Mouse (Mus musculus) lung, postnatal 0 days (tissue): ENCODE results near the gene Padi6. TPM values are rescaled to one million over a fixed set of nuclear protein-coding genes. Genes with fewer than 3 reads are reported as not detected.
A peak's percentile ranks its signal among the peaks of the same experiment; 100 is the strongest.

Experiments used
- ATAC-seq: fragments of 200-750 bp; cut with Nextera tagmentation; 2 replicates; pipeline ENCODE4 v1.8.0; 2017; ENCODE audit warnings: moderate library complexity
- DNase-seq: peaks from one replicate; pipeline ENCODE4 v3.0.0-alpha.2; 2016; ENCODE audit warnings: low spot score
- H3K27ac ChIP-seq: fragments of 300-500 bp; sonication (generic); 2 replicates; pipeline ENCODE4 v1.5.1; 2014; ENCODE audit warnings: antibody characterized with exemption, mild to moderate bottlenecking, low read length, mixed read lengths
- H3K27me3 ChIP-seq: fragments of 300-500 bp; sonication (generic); replicated peaks from 2 replicates; pipeline ENCODE4 v1.6.1; 2014; ENCODE audit warnings: low read length, mixed read lengths; ENCODE audit not compliant: insufficient read depth
- H3K36me3 ChIP-seq: fragments of 300-500 bp; sonication (generic); 2 replicates; pipeline ENCODE4 v1.6.1; 2014; ENCODE audit warnings: low read length, mixed read lengths; ENCODE audit not compliant: insufficient read depth
- H3K4me1 ChIP-seq: fragments of 300-500 bp; sonication (generic); 2 replicates; pipeline ENCODE4 v1.6.1; 2014; ENCODE audit warnings: antibody characterized with exemption, low read depth, low read length, mixed read lengths; ENCODE audit not compliant: insufficient read depth
- H3K4me2 ChIP-seq: fragments of 300-500 bp; sonication (generic); replicated peaks from 2 replicates; pipeline ENCODE4 v1.6.1; 2014; ENCODE audit warnings: low read depth, mild to moderate bottlenecking, low read length, moderate library complexity, mixed read lengths
- H3K4me3 ChIP-seq: fragments of 300-500 bp; sonication (generic); 2 replicates; pipeline ENCODE4 v1.5.1; 2014; ENCODE audit warnings: low read depth, low read length
- H3K9ac ChIP-seq: fragments of 300-500 bp; sonication (generic); replicated peaks from 2 replicates; pipeline ENCODE4 v1.6.1; 2014; ENCODE audit warnings: low read depth, mild to moderate bottlenecking
- H3K9me3 ChIP-seq: fragments of 300-500 bp; sonication (generic); 2 replicates; pipeline ENCODE4 v1.6.1; 2016; ENCODE audit warnings: low read length, mixed read lengths
- CTCF ChIP-seq: IDR thresholded peaks from 2 replicates; pipeline ENCODE4 v1.5.1; 2016; ENCODE audit warnings: antibody characterized with exemption, mild to moderate bottlenecking
- EP300 ChIP-seq: IDR thresholded peaks from 2 replicates; pipeline ENCODE4 v1.6.1; 2016; ENCODE audit warnings: antibody characterized with exemption, mild to moderate bottlenecking, control low read depth
- WGBS: fragments of 180-500 bp; shearing (Covaris S2); extraction: QIAGEN DNeasy Blood & Tissue Kit; methylation state at CpG from one replicate; pipeline ENCODE4 v1.1.7; 2014; 5-methylcytosine and 5-hydroxymethylcytosine counted together
- polyA plus RNA-seq: library from polyadenylated mRNA; unstranded; fragments of >200 nt; fragmentation: Nextera tagmentation; extraction: Ambion mirVana; gene quantifications from 2 replicates; pipeline ENCODE4 v1.2.1, GENCODE M21; 2015

Padi6 gene
- polyA plus RNA-seq, 1 experiment from 2014 or later = not detected

- peaks cover 36% of the 10 kb centered on the region for H3K36me3 ChIP-seq
- no peaks in the 10 kb centered on the region for H3K9me3 ChIP-seq
- 28% methylated on average over 29 of the region's 29 CpGs for WGBS
- TF ChIP-seq CTCF = peak; percentile 98
- no peak for TF ChIP-seq EP300
- H3K27ac ChIP-seq = peak overlapping the region; percentile 59
- H3K4me3 ChIP-seq = no peak overlapping the region
- no peaks in the 10 kb centered on the region for H3K27me3 ChIP-seq
- no peak overlapping the region for H3K9ac ChIP-seq
- peaks cover 5% of the 10 kb centered on the region; the same call in 1 of the 2 replicates for H3K4me1 ChIP-seq
- H3K4me2 ChIP-seq = no peak overlapping the region
- ATAC-seq (peak; percentile 91), DNase-seq (peak; percentile 97)
Measured at GRCm38 (mm10) chr4:140713480-140714365, 28.7 kb downstream of the Padi6 start.

GRCm38 (mm10) chr4:140711360-140711759 is 31.1 kb downstream of the Padi6 start:
- Histone ChIP-seq H3K9ac (no peak overlapping the region), H3K27ac (no peak overlapping the region), H3K27me3 (no peaks in the 10 kb centered on the region), H3K9me3 (no peaks in the 10 kb centered on the region), H3K4me3 (no peak overlapping the region), H3K4me1 (peaks cover 10% of the 10 kb centered on the region; the same call in 1 of the 2 replicates), H3K4me2 (no peak overlapping the region), H3K36me3 (peaks cover 28% of the 10 kb centered on the region; the same call in 1 of the 2 replicates)
- ATAC-seq (no peak), DNase-seq (no peak)
- 64% methylated on average over 5 of the region's 5 CpGs for WGBS
- TF ChIP-seq CTCF (no peak), EP300 (no peak)

DNA sequence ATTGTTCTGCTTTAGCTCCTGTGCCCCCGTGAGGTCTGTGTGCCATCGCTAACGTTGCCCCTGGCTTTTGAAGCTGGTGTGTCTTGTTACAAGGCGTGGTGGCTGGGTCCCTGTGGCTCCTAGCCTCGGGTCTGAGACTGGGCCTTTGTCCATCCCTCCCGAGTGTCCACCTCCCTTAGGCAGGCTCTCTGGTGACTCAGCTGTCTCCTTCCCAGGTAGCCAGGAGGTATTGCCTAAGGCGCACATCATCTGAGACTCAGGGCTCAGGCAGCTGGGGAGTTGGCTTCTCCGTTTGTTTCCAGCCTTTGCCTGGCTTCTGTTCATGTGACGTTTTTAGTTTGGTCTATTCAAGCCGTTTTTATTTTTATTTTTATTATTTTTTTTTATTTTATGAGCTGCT is 31.7 kb downstream of the Padi6 start:
- peaks cover 10% of the 10 kb centered on the region; the same call in 1 of the 2 replicates for H3K4me1 ChIP-seq
- ATAC-seq = no peak
- no peak overlapping the region for H3K4me3 ChIP-seq
- TF ChIP-seq CTCF = no peak
- TF ChIP-seq EP300 = no peak
- no peak for DNase-seq
- no peaks in the 10 kb centered on the region for H3K9me3 ChIP-seq
- WGBS = 81% methylated on average over 10 of the region's 10 CpGs
- H3K27me3 ChIP-seq = no peaks in the 10 kb centered on the region
- no peak overlapping the region for H3K27ac ChIP-seq
- H3K36me3 ChIP-seq = peaks cover 23% of the 10 kb centered on the region; the same call in 1 of the 2 replicates
- no peak overlapping the region for H3K4me2 ChIP-seq
- H3K9ac ChIP-seq = no peak overlapping the region

DNA sequence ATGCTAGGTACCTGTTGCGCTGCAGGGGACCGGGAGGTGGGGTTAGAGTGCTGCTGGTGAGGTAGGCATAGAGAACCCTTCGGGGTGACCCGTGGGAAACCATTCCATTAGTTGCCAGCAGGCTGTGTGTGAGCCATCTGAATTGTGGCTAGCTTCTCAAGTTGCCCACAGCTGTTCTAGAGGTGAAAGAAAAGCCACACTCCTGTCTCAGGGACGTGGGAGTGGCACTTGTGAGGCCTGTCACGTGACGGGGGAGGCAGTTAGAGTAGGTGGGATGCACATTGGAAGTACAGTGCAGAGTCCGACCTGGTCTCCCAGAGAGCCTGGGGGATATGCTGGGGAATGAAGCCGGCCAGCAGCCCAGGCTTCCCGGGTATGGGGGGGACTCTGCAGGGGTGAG is 32.8 kb downstream of the Padi6 start:
- TF ChIP-seq CTCF (0 out of 2 replicates have a peak, but pooled peaks have one; percentile 7), EP300 (no peak)
- Histone ChIP-seq H3K27me3 (no peaks in the 10 kb centered on the region), H3K9me3 (no peaks in the 10 kb centered on the region), H3K4me2 (no peak overlapping the region), H3K36me3 (0 out of 2 replicates have a peak, but pooled peaks cover 15% of the 10 kb centered on the region), H3K27ac (no peak overlapping the region), H3K9ac (no peak overlapping the region), H3K4me1 (peaks cover 10% of the 10 kb centered on the region; the same call in 1 of the 2 replicates), H3K4me3 (no peak overlapping the region)
- 81% methylated on average over 10 of the region's 10 CpGs for whole genome bisulfite sequencing
- ATAC-seq (no peak), DNase-seq (no peak)

DNA sequence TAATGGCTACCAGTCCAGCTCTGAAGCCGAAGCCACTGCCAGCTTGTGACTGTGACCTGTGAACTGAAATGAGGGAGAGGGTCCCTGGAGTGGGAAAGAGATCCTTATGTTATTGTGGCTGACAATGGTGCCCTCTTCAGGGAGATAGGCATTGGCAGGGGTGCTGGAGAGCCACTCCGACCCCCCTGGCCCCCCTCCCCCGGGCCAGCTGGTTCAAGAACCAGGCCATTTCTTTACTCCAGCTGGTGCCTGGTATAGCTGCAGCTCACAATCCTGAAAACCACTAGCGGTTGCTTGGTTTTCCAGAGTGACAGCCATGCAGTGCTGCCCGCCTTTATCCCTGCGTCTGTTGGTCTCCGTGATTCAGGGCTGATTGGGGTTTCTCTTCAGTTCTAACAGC is 33.3 kb downstream of the Padi6 start:
- no peaks in the 10 kb centered on the region for H3K27me3 ChIP-seq
- H3K4me2 ChIP-seq = no peak overlapping the region
- no peaks in the 10 kb centered on the region for H3K9me3 ChIP-seq
- H3K27ac ChIP-seq = no peak overlapping the region
- TF ChIP-seq CTCF = no peak
- no peak for TF ChIP-seq EP300
- DNase-seq = no peak
- ATAC-seq = no peak
- H3K4me1 ChIP-seq = peaks cover 7% of the 10 kb centered on the region; the same call in 1 of the 2 replicates
- H3K9ac ChIP-seq = no peak overlapping the region
- H3K4me3 ChIP-seq = no peak overlapping the region
- H3K36me3 ChIP-seq = 0 out of 2 replicates have a peak, but pooled peaks cover 15% of the 10 kb centered on the region
- 75% methylated on average over 7 of the region's 7 CpGs for WGBS

- Histone ChIP-seq H3K4me3 (no peak overlapping the region), H3K27ac (no peak overlapping the region; the same call in 1 of the 2 replicates), H3K4me1 (peaks cover 7% of the 10 kb centered on the region; the same call in 1 of the 2 replicates), H3K36me3 (0 out of 2 replicates have a peak, but pooled peaks cover 15% of the 10 kb centered on the region), H3K4me2 (no peak overlapping the region), H3K9ac (no peak overlapping the region), H3K27me3 (no peaks in the 10 kb centered on the region), H3K9me3 (no peaks in the 10 kb centered on the region)
- TF ChIP-seq EP300 = no peak
- TF ChIP-seq CTCF = no peak
- whole genome bisulfite sequencing = 55% methylated on average over 18 of the region's 18 CpGs
- ATAC-seq (peak; percentile 64), DNase-seq (peak; percentile 70)
Measured at GRCm38 (mm10) chr4:140708297-140708927, 34.0 kb downstream of the Padi6 start.
